Mouse (Mus musculus): ENCODE results near the gene Serpinb11. TPM values are rescaled to one million over a fixed set of nuclear protein-coding genes. Genes with fewer than 3 reads are reported as not detected.

Gene Serpinb11
- total and polyA plus RNA-seq, 2 experiments from 2014 or later, result not detected

DNA sequence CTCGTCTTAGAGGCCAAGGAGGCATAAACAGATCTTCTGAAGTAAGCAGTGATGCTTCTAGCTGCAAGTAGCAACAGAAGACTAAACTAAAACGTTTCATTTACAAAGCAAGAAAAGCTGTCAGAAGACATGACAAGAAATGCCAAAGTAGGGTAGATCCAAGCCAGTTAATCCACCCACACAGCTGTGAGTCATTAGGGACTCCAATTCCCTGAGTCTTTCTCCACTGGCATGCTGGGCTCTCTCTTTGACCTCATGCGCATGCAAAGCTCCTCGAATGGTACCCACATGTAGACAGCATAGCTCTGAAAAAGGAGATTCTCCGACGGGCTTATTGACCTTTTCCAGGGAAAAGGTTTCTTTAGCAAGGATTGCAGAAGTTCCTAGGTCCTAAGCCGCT lies 5.0 kb downstream of the Serpinb11 start:
- no peaks in the 10 kb centered on the region for H3K36me3 ChIP-seq (replicated peaks; ENCODE audit: control insufficient read depth, insufficient read depth, low read length)
- WGBS, result 66% methylated on average over 7 of the region's 7 CpGs
- H3K9me3 ChIP-seq (replicated peaks; ENCODE audit: control insufficient read depth, low read length), result no peaks in the 10 kb centered on the region
- H3K9ac ChIP-seq (replicated peaks; ENCODE audit: low read depth, low read length), result no peak overlapping the region
- no peak for ATAC-seq (ENCODE audit: insufficient read depth, low read depth)
- TF ChIP-seq EP300 (IDR thresholded peaks at IDR 0.05; ENCODE audit: low read depth) (no peak), CTCF (IDR thresholded peaks at IDR 0.05; ENCODE audit: low read depth) (no peak)
- no peaks in the 10 kb centered on the region for H3K4me1 ChIP-seq (ENCODE audit: control insufficient read depth, insufficient read depth)
- no peak for DNase-seq (ENCODE audit: low spot score)
- no peak overlapping the region for H3K4me2 ChIP-seq (ENCODE audit: low read depth, low read length)
- H3K27me3 ChIP-seq (ENCODE audit: control insufficient read depth, insufficient read depth, low read length), result no peaks in the 10 kb centered on the region
- H3K27ac ChIP-seq (ENCODE audit: low read depth), result no peak overlapping the region
- no peak overlapping the region for H3K4me3 ChIP-seq (ENCODE audit: low read depth, low read length)

DNA sequence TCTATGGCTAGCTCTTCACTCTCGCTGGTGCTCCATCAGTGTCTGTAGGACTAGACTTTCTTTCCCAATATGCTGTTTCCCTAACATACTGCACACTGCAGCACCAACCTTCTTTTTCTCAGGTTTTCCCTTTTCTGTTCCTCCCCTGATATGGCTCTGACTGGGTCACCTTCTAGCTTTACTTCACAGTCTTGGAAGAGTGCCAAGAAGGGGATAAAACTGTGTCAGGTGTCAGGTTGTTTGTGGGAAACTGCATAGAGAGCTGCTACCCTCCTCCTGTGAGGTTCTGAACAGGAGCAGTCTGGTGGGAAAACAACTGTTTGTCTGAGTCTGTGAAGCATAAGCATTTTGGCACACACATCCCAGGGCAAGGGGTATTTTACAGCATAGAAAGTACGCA lies 7.9 kb downstream of the Serpinb11 start:
- DNase-seq (ENCODE audit: low spot score), result no peak
- no peaks in the 10 kb centered on the region for H3K9me3 ChIP-seq (replicated peaks; ENCODE audit: control insufficient read depth, low read length)
- no peaks in the 10 kb centered on the region for H3K36me3 ChIP-seq (replicated peaks; ENCODE audit: control insufficient read depth, insufficient read depth, low read length)
- no peak overlapping the region for H3K4me2 ChIP-seq (ENCODE audit: low read depth, low read length)
- no peaks in the 10 kb centered on the region for H3K4me1 ChIP-seq (ENCODE audit: control insufficient read depth, insufficient read depth)
- no peak for ATAC-seq (ENCODE audit: insufficient read depth, low read depth)
- 42% methylated on average over 2 of the region's 2 CpGs for WGBS
- H3K9ac ChIP-seq (replicated peaks; ENCODE audit: low read depth, low read length), result no peak overlapping the region
- H3K27me3 ChIP-seq (ENCODE audit: control insufficient read depth, insufficient read depth, low read length), result no peaks in the 10 kb centered on the region
- TF ChIP-seq CTCF (IDR thresholded peaks at IDR 0.05; ENCODE audit: low read depth) (no peak), EP300 (IDR thresholded peaks at IDR 0.05; ENCODE audit: low read depth) (no peak)
- no peak overlapping the region for H3K4me3 ChIP-seq (ENCODE audit: low read depth, low read length)
- no peak overlapping the region for H3K27ac ChIP-seq (ENCODE audit: low read depth)

DNA sequence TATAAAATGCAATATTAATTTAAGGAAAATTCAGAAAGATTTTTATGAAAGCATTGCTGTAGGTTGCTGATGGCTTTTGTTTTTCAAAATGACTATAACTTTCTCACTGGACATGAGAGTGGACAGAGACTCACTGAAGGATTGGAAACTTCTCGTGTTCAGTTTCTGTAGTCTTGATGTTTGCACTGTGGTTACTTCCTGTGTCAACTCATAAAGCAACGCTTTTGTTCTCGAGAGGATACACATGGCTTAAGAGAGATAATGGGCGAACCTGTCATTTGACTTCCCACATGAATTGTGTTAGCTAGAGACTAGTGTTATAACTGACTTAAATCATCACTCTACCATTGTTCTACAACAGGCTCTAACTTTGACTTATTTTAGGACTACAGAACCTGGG lies 16.0 kb downstream of the Serpinb11 start:
- Histone ChIP-seq H3K9ac (replicated peaks; ENCODE audit: low read depth, low read length) (no peak overlapping the region), H3K27ac (ENCODE audit: low read depth) (no peak overlapping the region), H3K36me3 (replicated peaks; ENCODE audit: control insufficient read depth, insufficient read depth, low read length) (no peaks in the 10 kb centered on the region), H3K4me2 (ENCODE audit: low read depth, low read length) (no peak overlapping the region), H3K4me1 (ENCODE audit: control insufficient read depth, insufficient read depth) (no peaks in the 10 kb centered on the region), H3K27me3 (ENCODE audit: control insufficient read depth, insufficient read depth, low read length) (no peaks in the 10 kb centered on the region), H3K4me3 (ENCODE audit: low read depth, low read length) (no peak overlapping the region), H3K9me3 (replicated peaks; ENCODE audit: control insufficient read depth, low read length) (no peaks in the 10 kb centered on the region)
- 36% methylated on average over 4 of the region's 4 CpGs for WGBS
- TF ChIP-seq CTCF (IDR thresholded peaks at IDR 0.05; ENCODE audit: low read depth), result no peak
- TF ChIP-seq EP300 (IDR thresholded peaks at IDR 0.05; ENCODE audit: low read depth), result no peak
- no peak for ATAC-seq (ENCODE audit: insufficient read depth, low read depth)
- DNase-seq (ENCODE audit: low spot score), result no peak

DNA sequence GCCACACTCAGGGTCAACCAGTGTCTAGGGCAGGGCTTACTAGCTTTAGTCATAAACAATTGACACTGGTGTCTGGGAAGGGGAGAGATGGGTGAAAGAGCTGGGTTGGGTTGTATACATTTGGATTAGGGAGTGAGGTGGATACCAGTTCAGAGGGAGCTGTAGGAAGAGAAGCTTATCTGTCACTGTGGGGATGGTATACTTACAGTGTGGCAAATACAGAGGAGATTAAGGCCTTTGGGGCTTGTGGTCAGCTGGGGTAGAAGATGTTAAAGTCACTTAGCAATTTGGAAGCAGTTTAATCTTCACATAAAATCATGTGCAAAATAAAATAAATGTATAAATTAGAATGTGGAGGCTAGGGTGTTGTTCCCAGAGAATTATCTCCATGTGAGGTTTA lies 17.4 kb downstream of the Serpinb11 start:
- H3K27me3 ChIP-seq (ENCODE audit: control insufficient read depth, insufficient read depth, low read length), result no peaks in the 10 kb centered on the region
- DNase-seq (ENCODE audit: low spot score) (no peak), ATAC-seq (ENCODE audit: insufficient read depth, low read depth) (no peak)
- no peak overlapping the region for H3K4me2 ChIP-seq (ENCODE audit: low read depth, low read length)
- no peak for TF ChIP-seq CTCF (IDR thresholded peaks at IDR 0.05; ENCODE audit: low read depth)
- TF ChIP-seq EP300 (IDR thresholded peaks at IDR 0.05; ENCODE audit: low read depth), result no peak
- H3K27ac ChIP-seq (ENCODE audit: low read depth), result no peak overlapping the region
- no peaks in the 10 kb centered on the region for H3K9me3 ChIP-seq (replicated peaks; ENCODE audit: control insufficient read depth, low read length)
- no peak overlapping the region for H3K9ac ChIP-seq (replicated peaks; ENCODE audit: low read depth, low read length)
- H3K4me1 ChIP-seq (ENCODE audit: control insufficient read depth, insufficient read depth), result no peaks in the 10 kb centered on the region
- no peak overlapping the region for H3K4me3 ChIP-seq (ENCODE audit: low read depth, low read length)
- no peaks in the 10 kb centered on the region for H3K36me3 ChIP-seq (replicated peaks; ENCODE audit: control insufficient read depth, insufficient read depth, low read length)

DNA sequence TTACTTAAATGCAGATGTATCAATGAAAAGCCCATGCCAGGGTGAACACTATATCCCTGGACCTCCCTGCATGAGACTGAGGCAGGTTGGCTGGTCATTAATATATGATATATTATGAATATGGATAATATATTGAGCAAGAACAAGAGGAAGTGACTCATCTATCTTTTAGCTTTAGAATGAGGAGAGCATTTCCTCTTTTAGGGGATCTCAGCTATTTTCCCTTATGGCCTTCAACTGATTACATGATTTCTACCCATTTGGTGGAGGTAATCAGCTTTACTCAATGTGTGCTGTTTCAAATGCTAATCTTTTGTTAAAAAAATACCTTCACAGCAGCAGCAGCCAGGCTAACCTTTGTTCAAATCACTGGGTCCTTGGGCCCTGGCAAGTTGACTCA lies 20.5 kb downstream of the Serpinb11 start:
- no peaks in the 10 kb centered on the region for H3K4me1 ChIP-seq (ENCODE audit: control insufficient read depth, insufficient read depth)
- H3K27me3 ChIP-seq (ENCODE audit: control insufficient read depth, insufficient read depth, low read length), result no peaks in the 10 kb centered on the region
- H3K4me2 ChIP-seq (ENCODE audit: low read depth, low read length), result no peak overlapping the region
- H3K36me3 ChIP-seq (replicated peaks; ENCODE audit: control insufficient read depth, insufficient read depth, low read length), result no peaks in the 10 kb centered on the region
- no peak overlapping the region for H3K9ac ChIP-seq (replicated peaks; ENCODE audit: low read depth, low read length)
- DNase-seq (ENCODE audit: low spot score), result no peak
- H3K9me3 ChIP-seq (replicated peaks; ENCODE audit: control insufficient read depth, low read length), result no peaks in the 10 kb centered on the region
- no peak for ATAC-seq (ENCODE audit: insufficient read depth, low read depth)
- no peak for TF ChIP-seq EP300 (IDR thresholded peaks at IDR 0.05; ENCODE audit: low read depth)
- TF ChIP-seq CTCF (IDR thresholded peaks at IDR 0.05; ENCODE audit: low read depth), result no peak
- no peak overlapping the region for H3K27ac ChIP-seq (ENCODE audit: low read depth)
- no peak overlapping the region for H3K4me3 ChIP-seq (ENCODE audit: low read depth, low read length)

DNA sequence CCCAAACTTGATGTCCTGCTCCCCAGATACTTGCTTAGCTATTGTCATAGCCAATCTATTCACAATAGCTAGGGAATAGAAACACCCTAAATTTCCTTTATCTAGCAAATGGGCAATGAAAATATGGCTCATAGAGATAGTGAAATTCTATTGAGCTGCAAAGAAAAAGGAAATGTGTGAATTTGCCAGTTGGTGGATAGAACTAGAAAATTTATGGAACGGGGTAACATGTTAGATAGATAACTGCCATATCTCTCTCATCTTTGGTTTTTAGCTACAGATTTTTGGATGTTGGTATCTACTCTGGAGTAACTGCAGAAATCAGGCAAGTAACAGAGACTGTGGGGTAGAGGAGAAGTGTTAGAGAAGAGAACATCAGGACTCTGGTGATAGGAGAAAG lies 21.4 kb downstream of the Serpinb11 start:
- H3K9me3 ChIP-seq (replicated peaks; ENCODE audit: control insufficient read depth, low read length), result no peaks in the 10 kb centered on the region
- no peak for ATAC-seq (ENCODE audit: insufficient read depth, low read depth)
- no peaks in the 10 kb centered on the region for H3K27me3 ChIP-seq (ENCODE audit: control insufficient read depth, insufficient read depth, low read length)
- no peak overlapping the region for H3K4me2 ChIP-seq (ENCODE audit: low read depth, low read length)
- H3K4me3 ChIP-seq (ENCODE audit: low read depth, low read length), result no peak overlapping the region
- TF ChIP-seq CTCF (IDR thresholded peaks at IDR 0.05; ENCODE audit: low read depth), result no peak
- TF ChIP-seq EP300 (IDR thresholded peaks at IDR 0.05; ENCODE audit: low read depth), result no peak
- no peaks in the 10 kb centered on the region for H3K4me1 ChIP-seq (ENCODE audit: control insufficient read depth, insufficient read depth)
- WGBS, result 77% methylated on average over 1 of the region's 1 CpGs
- H3K9ac ChIP-seq (replicated peaks; ENCODE audit: low read depth, low read length), result no peak overlapping the region
- DNase-seq (ENCODE audit: low spot score), result no peak
- no peaks in the 10 kb centered on the region for H3K36me3 ChIP-seq (replicated peaks; ENCODE audit: control insufficient read depth, insufficient read depth, low read length)
- H3K27ac ChIP-seq (ENCODE audit: low read depth), result no peak overlapping the region

All from heart, postnatal 0 days (tissue).